Mouse (Mus musculus): ENCODE data around the gene Ift80. TPM values are rescaled to one million over a fixed set of nuclear protein-coding genes. Genes with fewer than 3 reads are reported as not detected.

Ift80 gene
- total and polyA plus RNA-seq, 3 experiments: 0.56 to 66.1 (median 17.6) TPM

DNA sequence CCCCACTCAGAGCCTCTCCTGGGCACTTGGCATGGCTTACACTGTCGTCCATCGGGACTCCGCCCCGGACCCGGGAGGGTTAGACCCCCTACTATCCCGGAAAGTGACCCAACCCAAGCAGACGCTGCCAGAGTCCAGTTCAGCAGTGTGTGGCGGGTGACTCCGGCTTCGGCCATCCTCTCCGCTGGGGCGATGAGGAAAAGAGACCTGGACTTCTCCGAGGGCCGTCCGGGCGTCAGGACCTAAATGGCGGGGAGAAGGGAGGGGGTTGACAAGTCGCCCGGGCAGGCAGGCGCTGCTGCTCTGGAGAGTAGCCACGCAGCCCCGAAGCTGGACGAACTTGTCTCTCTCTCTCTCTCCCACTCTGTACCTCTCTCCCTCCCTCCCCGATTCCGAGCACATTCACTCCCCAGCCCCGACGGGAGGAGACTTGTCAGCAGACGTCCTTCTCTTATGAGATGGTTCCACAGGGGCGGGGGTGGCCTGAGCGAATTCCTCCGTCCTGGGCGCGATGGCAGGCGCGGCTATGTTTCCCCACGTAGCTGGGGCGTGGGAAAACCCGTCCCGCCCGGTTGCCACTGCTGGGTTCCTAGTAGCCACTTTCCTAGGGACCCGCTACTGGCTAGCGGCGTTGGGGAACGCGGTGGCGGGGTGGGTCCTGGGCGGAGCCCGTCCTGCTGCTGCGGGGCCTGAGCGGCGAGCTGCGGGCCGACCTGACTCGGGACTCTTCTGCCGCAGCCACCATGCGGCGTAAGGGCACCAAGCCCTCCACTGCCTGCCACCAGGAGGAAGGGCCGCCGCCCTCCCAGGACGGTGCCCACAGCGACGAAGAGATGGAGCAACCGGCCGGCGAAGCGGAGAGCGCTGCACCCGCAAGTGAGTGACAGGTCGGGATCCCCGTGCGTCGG lies 1.2 kb upstream of the Ift80 start:
- Histone ChIP-seq H3K36me3 (replicated peaks) (peaks cover 25% of the 10 kb centered on the region), H3K4me3 (ENCODE audit: low read depth, low read length) (peak overlapping the region; percentile 98), H3K9me3 (replicated peaks) (0 out of 2 replicates have a peak, but pooled peaks cover 2% of the 10 kb centered on the region), H3K27me3 (ENCODE audit: insufficient read depth, low read length) (no peaks in the 10 kb centered on the region), H3K4me1 (ENCODE audit: insufficient read depth, low read depth, low read length) (peaks cover 5% of the 10 kb centered on the region)
- ATAC-seq (ENCODE audit: extremely low read depth, insufficient number of reproducible peaks, low FRiP score, poor library complexity, severe bottlenecking) (no peak), DNase-seq (ENCODE audit: low spot score) (peak; percentile 22)
- TF ChIP-seq GATA1 (IDR thresholded peaks at IDR 0.05; ENCODE audit: borderline replicate concordance, low read length): no peak
- TF ChIP-seq POLR2AphosphoS5 (IDR thresholded peaks at IDR 0.05; ENCODE audit: insufficient replicate concordance, low read depth, low read length): 0 out of 2 replicates have a peak, but pooled peaks have one; percentile 31

DNA sequence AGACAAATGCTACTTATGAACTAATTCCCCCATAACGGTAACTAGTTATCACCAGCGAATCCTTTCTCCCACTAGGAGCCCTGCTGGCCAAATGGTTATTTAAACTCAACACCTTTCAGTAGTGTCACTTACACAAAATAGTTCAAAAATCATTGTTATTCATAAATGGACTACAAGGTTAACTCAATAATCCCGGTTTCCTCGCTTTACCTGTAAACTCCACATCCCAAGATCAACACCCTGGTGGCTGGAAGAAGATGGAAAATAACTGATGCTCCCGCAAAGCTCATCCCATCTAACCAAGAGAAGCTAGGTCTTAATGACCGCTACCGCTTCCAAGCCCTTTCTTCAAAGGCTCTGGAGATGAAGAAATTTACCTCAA lies 324 bp downstream of the Ift80 start:
- Histone ChIP-seq H3K27me3 (ENCODE audit: insufficient read depth, low read length) (no peaks in the 10 kb centered on the region), H3K4me1 (ENCODE audit: insufficient read depth, low read depth, low read length) (no peaks in the 10 kb centered on the region; the same call in none of the 2 replicates), H3K36me3 (replicated peaks) (peaks cover 20% of the 10 kb centered on the region), H3K4me3 (ENCODE audit: low read depth, low read length) (peak overlapping the region; percentile 98), H3K9me3 (replicated peaks) (0 out of 2 replicates have a peak, but pooled peaks cover 2% of the 10 kb centered on the region)
- DNase-seq (ENCODE audit: low spot score) (peak; percentile 1), ATAC-seq (ENCODE audit: extremely low read depth, insufficient number of reproducible peaks, low FRiP score, poor library complexity, severe bottlenecking) (no peak)
- TF ChIP-seq GATA1 (IDR thresholded peaks at IDR 0.05; ENCODE audit: borderline replicate concordance, low read length) (no peak), CTCF (IDR thresholded peaks at IDR 0.05; ENCODE audit: low read depth, low read length) (no peak), POLR2AphosphoS5 (IDR thresholded peaks at IDR 0.05; ENCODE audit: insufficient replicate concordance, low read depth, low read length) (no peak), TAL1 (conservative IDR thresholded peaks at IDR 0.05; ENCODE audit: low read depth, low read length) (no peak), GATA2 (IDR thresholded peaks at IDR 0.05; ENCODE audit: borderline replicate concordance, low read depth, low read length) (no peak)

GRCm38 (mm10) chr3:69002781-69003180 lies 1.6 kb downstream of the Ift80 start:
- H3K4me3 ChIP-seq (ENCODE audit: low read depth, low read length): no peak overlapping the region
- DNase-seq (ENCODE audit: low spot score): no peak
- H3K36me3 ChIP-seq (replicated peaks): peaks cover 20% of the 10 kb centered on the region
- H3K4me1 ChIP-seq (ENCODE audit: insufficient read depth, low read depth, low read length): no peaks in the 10 kb centered on the region; the same call in 1 of the 2 replicates
- H3K9me3 ChIP-seq (replicated peaks): 0 out of 2 replicates have a peak, but pooled peaks cover 2% of the 10 kb centered on the region
- no peak for TF ChIP-seq TAL1 (conservative IDR thresholded peaks at IDR 0.05; ENCODE audit: low read depth, low read length)
- no peak for TF ChIP-seq GATA2 (IDR thresholded peaks at IDR 0.05; ENCODE audit: borderline replicate concordance, low read depth, low read length)
- TF ChIP-seq GATA1 (IDR thresholded peaks at IDR 0.05; ENCODE audit: borderline replicate concordance, low read length): no peak
- no peak for TF ChIP-seq CTCF (IDR thresholded peaks at IDR 0.05; ENCODE audit: low read depth, low read length)
- no peak for TF ChIP-seq POLR2AphosphoS5 (IDR thresholded peaks at IDR 0.05; ENCODE audit: insufficient replicate concordance, low read depth, low read length)
- H3K27me3 ChIP-seq (ENCODE audit: insufficient read depth, low read length): no peaks in the 10 kb centered on the region
- no peak for ATAC-seq (ENCODE audit: extremely low read depth, insufficient number of reproducible peaks, low FRiP score, poor library complexity, severe bottlenecking)

GRCm38 (mm10) chr3:68986550-68986949 lies 17.8 kb downstream of the Ift80 start:
- DNase-seq (ENCODE audit: low spot score) (no peak), ATAC-seq (ENCODE audit: extremely low read depth, insufficient number of reproducible peaks, low FRiP score, poor library complexity, severe bottlenecking) (no peak)
- Histone ChIP-seq H3K36me3 (replicated peaks) (peaks cover 34% of the 10 kb centered on the region), H3K9me3 (replicated peaks) (no peaks in the 10 kb centered on the region), H3K27me3 (ENCODE audit: insufficient read depth, low read length) (no peaks in the 10 kb centered on the region), H3K4me1 (ENCODE audit: insufficient read depth, low read depth, low read length) (no peaks in the 10 kb centered on the region), H3K4me3 (ENCODE audit: low read depth, low read length) (no peak overlapping the region)
- TF ChIP-seq TAL1 (conservative IDR thresholded peaks at IDR 0.05; ENCODE audit: low read depth, low read length) (no peak), CTCF (IDR thresholded peaks at IDR 0.05; ENCODE audit: low read depth, low read length) (no peak)

DNA sequence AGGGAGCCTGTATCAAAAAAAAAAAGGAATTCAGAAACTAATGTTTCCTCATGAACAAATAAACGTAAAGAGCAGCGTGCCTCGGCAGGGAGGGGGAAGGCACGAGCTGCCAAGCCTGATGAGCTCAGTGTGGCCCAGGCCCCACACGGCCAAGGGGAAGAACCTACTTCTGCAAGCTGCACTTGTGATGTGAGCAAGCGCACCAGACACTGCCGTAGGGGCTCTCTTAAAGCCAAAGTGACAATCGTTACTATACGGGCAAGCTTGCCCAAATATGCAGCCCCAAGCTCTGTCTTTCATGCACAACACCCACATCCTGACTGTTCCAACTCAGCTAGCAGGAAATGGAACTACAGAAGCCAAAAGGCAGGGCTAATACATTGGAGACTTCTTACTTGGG lies 23.5 kb downstream of the Ift80 start:
- Histone ChIP-seq H3K4me3 (ENCODE audit: low read depth, low read length) (no peak overlapping the region), H3K36me3 (replicated peaks) (peaks cover 40% of the 10 kb centered on the region), H3K4me1 (ENCODE audit: insufficient read depth, low read depth, low read length) (peaks cover 27% of the 10 kb centered on the region), H3K9me3 (replicated peaks) (no peaks in the 10 kb centered on the region), H3K27me3 (ENCODE audit: insufficient read depth, low read length) (no peaks in the 10 kb centered on the region)
- TF ChIP-seq TAL1 (conservative IDR thresholded peaks at IDR 0.05; ENCODE audit: low read depth, low read length): no peak
- no peak for TF ChIP-seq GATA1 (IDR thresholded peaks at IDR 0.05; ENCODE audit: borderline replicate concordance, low read length)
- TF ChIP-seq CTCF (IDR thresholded peaks at IDR 0.05; ENCODE audit: low read depth, low read length): no peak
- TF ChIP-seq POLR2AphosphoS5 (IDR thresholded peaks at IDR 0.05; ENCODE audit: insufficient replicate concordance, low read depth, low read length): no peak
- TF ChIP-seq GATA2 (IDR thresholded peaks at IDR 0.05; ENCODE audit: borderline replicate concordance, low read depth, low read length): no peak
- DNase-seq (ENCODE audit: low spot score) (no peak), ATAC-seq (ENCODE audit: extremely low read depth, insufficient number of reproducible peaks, low FRiP score, poor library complexity, severe bottlenecking) (no peak)

GRCm38 (mm10) chr3:68979187-68979586 lies 25.2 kb downstream of the Ift80 start:
- TF ChIP-seq GATA2 (IDR thresholded peaks at IDR 0.05; ENCODE audit: borderline replicate concordance, low read depth, low read length) (no peak), GATA1 (IDR thresholded peaks at IDR 0.05; ENCODE audit: borderline replicate concordance, low read length) (no peak), TAL1 (conservative IDR thresholded peaks at IDR 0.05; ENCODE audit: low read depth, low read length) (no peak), POLR2AphosphoS5 (IDR thresholded peaks at IDR 0.05; ENCODE audit: insufficient replicate concordance, low read depth, low read length) (no peak), CTCF (IDR thresholded peaks at IDR 0.05; ENCODE audit: low read depth, low read length) (no peak)
- no peaks in the 10 kb centered on the region for H3K27me3 ChIP-seq (ENCODE audit: insufficient read depth, low read length)
- H3K4me1 ChIP-seq (ENCODE audit: insufficient read depth, low read depth, low read length): peaks cover 40% of the 10 kb centered on the region
- ATAC-seq (ENCODE audit: extremely low read depth, insufficient number of reproducible peaks, low FRiP score, poor library complexity, severe bottlenecking): no peak
- no peak for DNase-seq (ENCODE audit: low spot score)
- H3K36me3 ChIP-seq (replicated peaks): peaks cover 34% of the 10 kb centered on the region
- no peaks in the 10 kb centered on the region for H3K9me3 ChIP-seq (replicated peaks)
- H3K4me3 ChIP-seq (ENCODE audit: low read depth, low read length): no peak overlapping the region

Measured in G1E (cell line).